Mouse (Mus musculus): ENCODE measurements around the gene Usp32. TPM values are rescaled to one million over a fixed set of nuclear protein-coding genes. Genes with fewer than 3 reads are reported as not detected.
"Not testable (repeated sequence)": the region's sequence is repeated elsewhere in the genome, so short reads cannot be mapped to it uniquely, and the experiment has no call there.

The Usp32 gene
- polyA plus RNA-seq, 1 experiment from 2014 or later, result 7.1 TPM

- Histone ChIP-seq H3K4me1 (ENCODE audit: control insufficient read depth, insufficient read depth, low read length) (no peaks in the 10 kb centered on the region), H3K4me2 (replicated peaks; ENCODE audit: low read depth, low read length) (no peak overlapping the region), H3K27me3 (ENCODE audit: control insufficient read depth, insufficient read depth, low read length) (no peaks in the 10 kb centered on the region), H3K27ac (ENCODE audit: low read depth, low read length) (no peak overlapping the region), H3K36me3 (ENCODE audit: control insufficient read depth, insufficient read depth, low read length) (no peaks in the 10 kb centered on the region), H3K4me3 (ENCODE audit: low read length) (no peak overlapping the region), H3K9ac (ENCODE audit: low read depth, low read length) (no peak overlapping the region), H3K9me3 (ENCODE audit: control insufficient read depth, low read length) (no peaks in the 10 kb centered on the region)
- ATAC-seq (ENCODE audit: low FRiP score, low TSS enrichment), result no peak
- WGBS, result 90% methylated on average over 3 of the region's 3 CpGs
Measured at GRCm38 (mm10) chr11:85175941-85176340, 36.0 kb upstream of the Usp32 start.

- ATAC-seq (ENCODE audit: low FRiP score, low TSS enrichment), result 0 out of 2 replicates have a peak, but pooled peaks have one; percentile 35
- Histone ChIP-seq H3K4me3 (ENCODE audit: low read length) (no peak overlapping the region), H3K27ac (ENCODE audit: low read depth, low read length) (no peak overlapping the region), H3K9ac (ENCODE audit: low read depth, low read length) (no peak overlapping the region), H3K4me2 (replicated peaks; ENCODE audit: low read depth, low read length) (no peak overlapping the region), H3K36me3 (ENCODE audit: control insufficient read depth, insufficient read depth, low read length) (no peaks in the 10 kb centered on the region), H3K27me3 (ENCODE audit: control insufficient read depth, insufficient read depth, low read length) (no peaks in the 10 kb centered on the region), H3K9me3 (ENCODE audit: control insufficient read depth, low read length) (no peaks in the 10 kb centered on the region), H3K4me1 (ENCODE audit: control insufficient read depth, insufficient read depth, low read length) (peaks cover 7% of the 10 kb centered on the region; the same call in 1 of the 2 replicates)
- WGBS, result 31% methylated on average over 2 of the region's 2 CpGs
Measured at GRCm38 (mm10) chr11:85170833-85171232, 30.9 kb upstream of the Usp32 start.

- Histone ChIP-seq H3K27ac (ENCODE audit: low read depth, low read length) (no peak within 1 kb of the TSS), H3K4me3 (ENCODE audit: low read length) (peak within 1 kb of the TSS; percentile 28; the same call in 1 of the 2 replicates), H3K4me1 (ENCODE audit: control insufficient read depth, insufficient read depth, low read length) (peaks cover 7% of the 10 kb centered on the region; the same call in 1 of the 2 replicates), H3K9me3 (ENCODE audit: control insufficient read depth, low read length) (no peaks in the 10 kb centered on the region), H3K36me3 (ENCODE audit: control insufficient read depth, insufficient read depth, low read length) (no peaks in the 10 kb centered on the region), H3K9ac (ENCODE audit: low read depth, low read length) (peak within 1 kb of the TSS; percentile 52), H3K4me2 (replicated peaks; ENCODE audit: low read depth, low read length) (peak within 1 kb of the TSS; percentile 54), H3K27me3 (ENCODE audit: control insufficient read depth, insufficient read depth, low read length) (no peaks in the 10 kb centered on the region)
- ATAC-seq (ENCODE audit: low FRiP score, low TSS enrichment), result peak; percentile 95
- WGBS, result 11% methylated on average over 21 of the region's 21 CpGs
Measured at GRCm38 (mm10) chr11:85170058-85170740, 30.2 kb upstream of the Usp32 start, which contains the start of gene 1700125H20Rik. TSS of gene 1700125H20Rik (plus strand) at chr11:85170404.

GRCm38 (mm10) chr11:85167503-85167902 is 27.5 kb upstream of the Usp32 start:
- ATAC-seq (ENCODE audit: low FRiP score, low TSS enrichment), result no peak
- Histone ChIP-seq H3K27ac (ENCODE audit: low read depth, low read length) (no peak overlapping the region), H3K4me1 (ENCODE audit: control insufficient read depth, insufficient read depth, low read length) (peaks cover 7% of the 10 kb centered on the region; the same call in 1 of the 2 replicates), H3K36me3 (ENCODE audit: control insufficient read depth, insufficient read depth, low read length) (no peaks in the 10 kb centered on the region), H3K27me3 (ENCODE audit: control insufficient read depth, insufficient read depth, low read length) (no peaks in the 10 kb centered on the region), H3K9me3 (ENCODE audit: control insufficient read depth, low read length) (no peaks in the 10 kb centered on the region), H3K9ac (ENCODE audit: low read depth, low read length) (no peak overlapping the region), H3K4me2 (replicated peaks; ENCODE audit: low read depth, low read length) (no peak overlapping the region), H3K4me3 (ENCODE audit: low read length) (no peak overlapping the region)
- WGBS, result 76% methylated on average over 1 of the region's 1 CpGs

- Histone ChIP-seq H3K4me1 (ENCODE audit: control insufficient read depth, insufficient read depth, low read length) (no peaks in the 10 kb centered on the region), H3K9me3 (ENCODE audit: control insufficient read depth, low read length) (no peaks in the 10 kb centered on the region), H3K27me3 (ENCODE audit: control insufficient read depth, insufficient read depth, low read length) (no peaks in the 10 kb centered on the region), H3K4me2 (replicated peaks; ENCODE audit: low read depth, low read length) (no peak overlapping the region), H3K27ac (ENCODE audit: low read depth, low read length) (no peak overlapping the region), H3K9ac (ENCODE audit: low read depth, low read length) (no peak overlapping the region), H3K4me3 (ENCODE audit: low read length) (no peak overlapping the region), H3K36me3 (ENCODE audit: control insufficient read depth, insufficient read depth, low read length) (no peaks in the 10 kb centered on the region)
- no peak for ATAC-seq (ENCODE audit: low FRiP score, low TSS enrichment)
Measured at GRCm38 (mm10) chr11:85164371-85164770, 24.4 kb upstream of the Usp32 start.

- not testable (repeated sequence) for H3K27ac ChIP-seq (ENCODE audit: low read depth, low read length); H3K4me3 ChIP-seq (ENCODE audit: low read length); H3K27me3 ChIP-seq (ENCODE audit: control insufficient read depth, insufficient read depth, low read length); H3K9me3 ChIP-seq (ENCODE audit: control insufficient read depth, low read length); H3K9ac ChIP-seq (ENCODE audit: low read depth, low read length); H3K4me2 ChIP-seq (replicated peaks; ENCODE audit: low read depth, low read length); H3K36me3 ChIP-seq (ENCODE audit: control insufficient read depth, insufficient read depth, low read length); ATAC-seq (ENCODE audit: low FRiP score, low TSS enrichment); H3K4me1 ChIP-seq (ENCODE audit: control insufficient read depth, insufficient read depth, low read length)
- WGBS, result 85% methylated on average over 1 of the region's 1 CpGs
Measured at GRCm38 (mm10) chr11:85163014-85163413, 23.1 kb upstream of the Usp32 start.

- WGBS, result 50% methylated on average over 2 of the region's 2 CpGs
- ATAC-seq (ENCODE audit: low FRiP score, low TSS enrichment), result no peak
- Histone ChIP-seq H3K4me3 (ENCODE audit: low read length) (no peak overlapping the region), H3K27me3 (ENCODE audit: control insufficient read depth, insufficient read depth, low read length) (no peaks in the 10 kb centered on the region), H3K36me3 (ENCODE audit: control insufficient read depth, insufficient read depth, low read length) (no peaks in the 10 kb centered on the region), H3K9ac (ENCODE audit: low read depth, low read length) (no peak overlapping the region), H3K4me1 (ENCODE audit: control insufficient read depth, insufficient read depth, low read length) (no peaks in the 10 kb centered on the region), H3K27ac (ENCODE audit: low read depth, low read length) (no peak overlapping the region), H3K9me3 (ENCODE audit: control insufficient read depth, low read length) (no peaks in the 10 kb centered on the region), H3K4me2 (replicated peaks; ENCODE audit: low read depth, low read length) (no peak overlapping the region)
Measured at GRCm38 (mm10) chr11:85157301-85157700, 17.3 kb upstream of the Usp32 start.

GRCm38 (mm10) chr11:85152256-85152930 is 12.4 kb upstream of the Usp32 start:
- H3K36me3 ChIP-seq (ENCODE audit: control insufficient read depth, insufficient read depth, low read length), result no peaks in the 10 kb centered on the region
- no peak for ATAC-seq (ENCODE audit: low FRiP score, low TSS enrichment)
- no peaks in the 10 kb centered on the region for H3K27me3 ChIP-seq (ENCODE audit: control insufficient read depth, insufficient read depth, low read length)
- no peak overlapping the region for H3K4me2 ChIP-seq (replicated peaks; ENCODE audit: low read depth, low read length)
- H3K27ac ChIP-seq (ENCODE audit: low read depth, low read length), result no peak overlapping the region
- H3K4me1 ChIP-seq (ENCODE audit: control insufficient read depth, insufficient read depth, low read length), result no peaks in the 10 kb centered on the region
- no peak overlapping the region for H3K4me3 ChIP-seq (ENCODE audit: low read length)
- H3K9me3 ChIP-seq (ENCODE audit: control insufficient read depth, low read length), result no peaks in the 10 kb centered on the region
- 91% methylated on average over 2 of the region's 2 CpGs for WGBS
- H3K9ac ChIP-seq (ENCODE audit: low read depth, low read length), result no peak overlapping the region
